Mouse (Mus musculus): ENCODE data around the gene Fahd2a. TPM values are rescaled to one million over a fixed set of nuclear protein-coding genes. Genes with fewer than 3 reads are reported as not detected.
A peak's percentile ranks its signal among the peaks of the same experiment; 100 is the strongest.

The Fahd2a gene
- total and polyA plus RNA-seq, 2 experiments from 2014 or later: 29.4 to 34.0 TPM

- Histone ChIP-seq H3K4me3 (ENCODE audit: low read length) (no peak overlapping the region), H3K27ac (no peak overlapping the region), H3K27me3 (ENCODE audit: insufficient read depth, low read length) (peaks cover 34% of the 10 kb centered on the region), H3K4me1 (ENCODE audit: insufficient read depth, low read length) (peaks cover 14% of the 10 kb centered on the region), H3K4me2 (ENCODE audit: low read depth, low read length) (no peak overlapping the region), H3K9ac (replicated peaks; ENCODE audit: low read length) (no peak overlapping the region), H3K9me3 (ENCODE audit: low read length) (no peaks in the 10 kb centered on the region), H3K36me3 (ENCODE audit: insufficient read depth, low read length) (no peaks in the 10 kb centered on the region)
- DNase-seq (ENCODE audit: low spot score): no peak
- no peak for TF ChIP-seq CTCF (IDR thresholded peaks at IDR 0.05; ENCODE audit: low read depth)
- 72% methylated on average over 4 of the region's 4 CpGs for WGBS
- no peak for ATAC-seq
Measured at GRCm38 (mm10) chr2:127479210-127479609, 34.8 kb upstream of the Fahd2a start.

- WGBS: 75% methylated on average over 3 of the region's 3 CpGs
- DNase-seq (ENCODE audit: low spot score) (no peak), ATAC-seq (no peak)
Measured at GRCm38 (mm10) chr2:127472279-127472678, 27.9 kb upstream of the Fahd2a start.

GRCm38 (mm10) chr2:127471281-127471680 is 26.9 kb upstream of the Fahd2a start:
- ATAC-seq: no peak
- Histone ChIP-seq H3K4me1 (ENCODE audit: insufficient read depth, low read length) (no peaks in the 10 kb centered on the region), H3K9me3 (ENCODE audit: low read length) (no peaks in the 10 kb centered on the region), H3K9ac (replicated peaks; ENCODE audit: low read length) (no peak overlapping the region), H3K27ac (no peak overlapping the region), H3K27me3 (ENCODE audit: insufficient read depth, low read length) (no peaks in the 10 kb centered on the region), H3K36me3 (ENCODE audit: insufficient read depth, low read length) (no peaks in the 10 kb centered on the region), H3K4me3 (ENCODE audit: low read length) (no peak overlapping the region), H3K4me2 (ENCODE audit: low read depth, low read length) (no peak overlapping the region)
- TF ChIP-seq CTCF (IDR thresholded peaks at IDR 0.05; ENCODE audit: low read depth): no peak
- WGBS: 90% methylated on average over 8 of the region's 8 CpGs
- no peak for DNase-seq (ENCODE audit: low spot score)

More at GRCm38 (mm10) chr2:127472279-127472678, 27.9 kb upstream of the Fahd2a start:
- Histone ChIP-seq H3K9me3 (ENCODE audit: low read length) (no peaks in the 10 kb centered on the region), H3K36me3 (ENCODE audit: insufficient read depth, low read length) (no peaks in the 10 kb centered on the region), H3K4me3 (ENCODE audit: low read length) (no peak overlapping the region), H3K9ac (replicated peaks; ENCODE audit: low read length) (no peak overlapping the region), H3K27ac (no peak overlapping the region), H3K27me3 (ENCODE audit: insufficient read depth, low read length) (no peaks in the 10 kb centered on the region), H3K4me2 (ENCODE audit: low read depth, low read length) (no peak overlapping the region), H3K4me1 (ENCODE audit: insufficient read depth, low read length) (no peaks in the 10 kb centered on the region)
- no peak for TF ChIP-seq CTCF (IDR thresholded peaks at IDR 0.05; ENCODE audit: low read depth)

GRCm38 (mm10) chr2:127470661-127471060 is 26.3 kb upstream of the Fahd2a start:
- Histone ChIP-seq H3K4me1 (ENCODE audit: insufficient read depth, low read length) (no peaks in the 10 kb centered on the region), H3K9me3 (ENCODE audit: low read length) (no peaks in the 10 kb centered on the region), H3K4me3 (ENCODE audit: low read length) (no peak overlapping the region), H3K36me3 (ENCODE audit: insufficient read depth, low read length) (no peaks in the 10 kb centered on the region), H3K27me3 (ENCODE audit: insufficient read depth, low read length) (no peaks in the 10 kb centered on the region), H3K27ac (no peak overlapping the region), H3K4me2 (ENCODE audit: low read depth, low read length) (no peak overlapping the region), H3K9ac (replicated peaks; ENCODE audit: low read length) (no peak overlapping the region)
- WGBS: 90% methylated on average over 10 of the region's 10 CpGs
- ATAC-seq (no peak), DNase-seq (ENCODE audit: low spot score) (no peak)
- TF ChIP-seq CTCF (IDR thresholded peaks at IDR 0.05; ENCODE audit: low read depth): no peak

GRCm38 (mm10) chr2:127470183-127470582 is 25.8 kb upstream of the Fahd2a start:
- no peaks in the 10 kb centered on the region for H3K27me3 ChIP-seq (ENCODE audit: insufficient read depth, low read length)
- H3K4me2 ChIP-seq (ENCODE audit: low read depth, low read length): no peak overlapping the region
- no peak overlapping the region for H3K9ac ChIP-seq (replicated peaks; ENCODE audit: low read length)
- H3K36me3 ChIP-seq (ENCODE audit: insufficient read depth, low read length): no peaks in the 10 kb centered on the region
- no peak overlapping the region for H3K4me3 ChIP-seq (ENCODE audit: low read length)
- H3K4me1 ChIP-seq (ENCODE audit: insufficient read depth, low read length): no peaks in the 10 kb centered on the region
- no peak for ATAC-seq
- DNase-seq (ENCODE audit: low spot score): no peak
- 92% methylated on average over 5 of the region's 5 CpGs for WGBS
- H3K9me3 ChIP-seq (ENCODE audit: low read length): no peaks in the 10 kb centered on the region
- H3K27ac ChIP-seq: no peak overlapping the region
- no peak for TF ChIP-seq CTCF (IDR thresholded peaks at IDR 0.05; ENCODE audit: low read depth)

GRCm38 (mm10) chr2:127462314-127462713 is 17.9 kb upstream of the Fahd2a start:
- no peaks in the 10 kb centered on the region for H3K9me3 ChIP-seq (ENCODE audit: low read length)

GRCm38 (mm10) chr2:127461351-127461750 is 17.0 kb upstream of the Fahd2a start:
- H3K4me1 ChIP-seq (ENCODE audit: insufficient read depth, low read length): no peaks in the 10 kb centered on the region
- TF ChIP-seq CTCF (IDR thresholded peaks at IDR 0.05; ENCODE audit: low read depth): no peak

More at GRCm38 (mm10) chr2:127462314-127462713, 17.9 kb upstream of the Fahd2a start:
- Histone ChIP-seq H3K4me1 (ENCODE audit: insufficient read depth, low read length) (no peaks in the 10 kb centered on the region), H3K27ac (no peak overlapping the region), H3K27me3 (ENCODE audit: insufficient read depth, low read length) (no peaks in the 10 kb centered on the region), H3K9ac (replicated peaks; ENCODE audit: low read length) (no peak overlapping the region), H3K4me2 (ENCODE audit: low read depth, low read length) (no peak overlapping the region), H3K36me3 (ENCODE audit: insufficient read depth, low read length) (no peaks in the 10 kb centered on the region), H3K4me3 (ENCODE audit: low read length) (no peak overlapping the region)
- ATAC-seq (peak; percentile 90), DNase-seq (ENCODE audit: low spot score) (peak; percentile 82)
- 10% methylated on average over 8 of the region's 8 CpGs for WGBS
- TF ChIP-seq CTCF (IDR thresholded peaks at IDR 0.05; ENCODE audit: low read depth): peak; percentile 95

More at GRCm38 (mm10) chr2:127461351-127461750, 17.0 kb upstream of the Fahd2a start:
- Histone ChIP-seq H3K27ac (no peak overlapping the region), H3K9me3 (ENCODE audit: low read length) (no peaks in the 10 kb centered on the region), H3K9ac (replicated peaks; ENCODE audit: low read length) (no peak overlapping the region), H3K36me3 (ENCODE audit: insufficient read depth, low read length) (no peaks in the 10 kb centered on the region), H3K4me3 (ENCODE audit: low read length) (no peak overlapping the region), H3K4me2 (ENCODE audit: low read depth, low read length) (no peak overlapping the region), H3K27me3 (ENCODE audit: insufficient read depth, low read length) (no peaks in the 10 kb centered on the region)
- ATAC-seq (no peak), DNase-seq (ENCODE audit: low spot score) (no peak)
- WGBS: 63% methylated on average over 9 of the region's 9 CpGs
